Mouse (Mus musculus) testis, postnatal 14 days (tissue): ENCODE results near the gene Tmem131l.
A peak's percentile ranks its signal among the peaks of the same experiment; 100 is the strongest.

Experiments
- DNase-seq: peaks from one replicate; pipeline ENCODE4 v3.0.0; 2021; ENCODE audit warnings: low spot score

The Tmem131l gene

GRCm38 (mm10) chr3:84039646-84040475 is at the start of gene Tmem131l:
Gene Tmem131l (minus strand): TSS chr3:84040175.
- peak; percentile 87 for DNase-seq

GRCm38 (mm10) chr3:84086921-84087320 is 46.9 kb upstream of the Tmem131l start:
- no peak for DNase-seq

- no peak for DNase-seq
These were observed 46.4 kb upstream of the Tmem131l start for GRCm38 (mm10) chr3:84086337-84086736.

- no peak for DNase-seq
These were observed 45.5 kb upstream of the Tmem131l start for GRCm38 (mm10) chr3:84085429-84085828.

- no peak for DNase-seq
These were observed 41.3 kb upstream of the Tmem131l start for GRCm38 (mm10) chr3:84081208-84081722.

GRCm38 (mm10) chr3:84080074-84080473 is 40.1 kb upstream of the Tmem131l start:
- DNase-seq = no peak

GRCm38 (mm10) chr3:84077505-84077904 is 37.5 kb upstream of the Tmem131l start:
- no peak for DNase-seq

- DNase-seq = no peak
These were observed 36.8 kb upstream of the Tmem131l start for GRCm38 (mm10) chr3:84076543-84077332.

GRCm38 (mm10) chr3:84075516-84075915 is 35.5 kb upstream of the Tmem131l start:
- DNase-seq = no peak

- DNase-seq = no peak
These were observed 34.8 kb upstream of the Tmem131l start for GRCm38 (mm10) chr3:84074777-84075176.

GRCm38 (mm10) chr3:84071641-84072040 is 31.7 kb upstream of the Tmem131l start:
- DNase-seq = no peak

GRCm38 (mm10) chr3:84070811-84071210 is 30.8 kb upstream of the Tmem131l start:
- DNase-seq = no peak

- DNase-seq = no peak
These were observed 29.1 kb upstream of the Tmem131l start for GRCm38 (mm10) chr3:84068831-84069709.

GRCm38 (mm10) chr3:84065825-84066224 is 25.9 kb upstream of the Tmem131l start:
- no peak for DNase-seq

GRCm38 (mm10) chr3:84063369-84063914 is 23.5 kb upstream of the Tmem131l start:
- DNase-seq = no peak

GRCm38 (mm10) chr3:84061523-84062453 is 21.8 kb upstream of the Tmem131l start:
- DNase-seq = no peak

- DNase-seq = no peak
These were observed 21.0 kb upstream of the Tmem131l start for GRCm38 (mm10) chr3:84060946-84061345.

- no peak for DNase-seq
These were observed 20.2 kb upstream of the Tmem131l start for GRCm38 (mm10) chr3:84060128-84060527.

- DNase-seq = no peak
These were observed 19.7 kb upstream of the Tmem131l start for GRCm38 (mm10) chr3:84059676-84060075.

GRCm38 (mm10) chr3:84059261-84059660 is 19.3 kb upstream of the Tmem131l start:
- no peak for DNase-seq
